Mouse (Mus musculus) heart, embryonic 12.5 days (tissue): Measurements from ENCODE around the gene Mrpl20. TPM values are rescaled to one million over a fixed set of nuclear protein-coding genes. Genes with fewer than 3 reads are reported as not detected.

Experiments used
- ATAC-seq: fragments of 200-750 bp; cut with Nextera tagmentation; 2 replicates; pipeline ENCODE4 v1.8.0; 2017; ENCODE audit warnings: moderate TSS enrichment, moderate library complexity; ENCODE audit not compliant: insufficient number of reproducible peaks, low FRiP score
- H3K27ac ChIP-seq: fragments of 300-500 bp; sonication (generic); 2 replicates; pipeline ENCODE4 v1.5.1; 2016; ENCODE audit warnings: mild to moderate bottlenecking, moderate library complexity; ENCODE audit not compliant: poor library complexity, severe bottlenecking
- H3K27me3 ChIP-seq: fragments of 300-500 bp; sonication (generic); replicated peaks from 2 replicates; pipeline ENCODE4 v1.6.1; 2016; ENCODE audit warnings: mild to moderate bottlenecking, moderate library complexity
- H3K36me3 ChIP-seq: fragments of 300-500 bp; sonication (generic); 2 replicates; pipeline ENCODE4 v1.6.1; 2016; ENCODE audit warnings: mild to moderate bottlenecking, moderate library complexity
- H3K4me1 ChIP-seq: fragments of 300-500 bp; sonication (generic); replicated peaks from 2 replicates; pipeline ENCODE4 v1.6.1; 2016; ENCODE audit warnings: mild to moderate bottlenecking
- H3K4me2 ChIP-seq: fragments of 300-500 bp; sonication (generic); 2 replicates; pipeline ENCODE4 v1.6.1; 2016; ENCODE audit warnings: mild to moderate bottlenecking, moderate library complexity
- H3K4me3 ChIP-seq: fragments of 300-500 bp; sonication (generic); 2 replicates; pipeline ENCODE4 v1.5.1; 2016; ENCODE audit warnings: mild to moderate bottlenecking
- H3K9ac ChIP-seq: fragments of 300-500 bp; sonication (generic); 2 replicates; pipeline ENCODE4 v1.6.1; 2016; ENCODE audit warnings: mild to moderate bottlenecking, moderate library complexity
- H3K9me3 ChIP-seq: fragments of 300-500 bp; sonication (generic); replicated peaks from 2 replicates; pipeline ENCODE4 v1.6.1; 2016; ENCODE audit warnings: mild to moderate bottlenecking, moderate library complexity
- WGBS: fragments of 180-500 bp; shearing (Covaris S2); methylation state at CpG from one replicate; pipeline ENCODE4 v1.1.7; 2016; 5-methylcytosine and 5-hydroxymethylcytosine counted together
- polyA plus RNA-seq: library from polyadenylated mRNA; unstranded; fragments of >200 nt; fragmentation: Nextera tagmentation; extraction: Ambion mirVana; gene quantifications from 2 replicates; pipeline ENCODE4 v1.2.1, GENCODE M21; 2016

Gene Mrpl20
- polyA plus RNA-seq, 1 experiment from 2014 or later: 151 TPM

GRCm38 (mm10) chr4:155843231-155843630 lies 40.6 kb downstream of the Mrpl20 start:
- Histone ChIP-seq H3K4me2 (no peak overlapping the region), H3K4me1 (peaks cover 46% of the 10 kb centered on the region), H3K27me3 (peaks cover 4% of the 10 kb centered on the region; the same call in 1 of the 2 replicates), H3K4me3 (no peak overlapping the region), H3K9me3 (no peaks in the 10 kb centered on the region), H3K36me3 (peaks cover 23% of the 10 kb centered on the region), H3K9ac (no peak overlapping the region), H3K27ac (no peak overlapping the region)
- no peak for ATAC-seq
- 85% methylated on average over 5 of the region's 5 CpGs for WGBS

GRCm38 (mm10) chr4:155846871-155847578 lies 44.3 kb downstream of the Mrpl20 start, which contains the start of gene Dvl1:
Gene Dvl1, plus strand, starts transcription at chr4:155847402.
- Histone ChIP-seq H3K9ac (peak within 1 kb of the TSS; percentile 91), H3K9me3 (no peaks in the 10 kb centered on the region), H3K27ac (peak within 1 kb of the TSS; percentile 27), H3K27me3 (no peaks in the 10 kb centered on the region), H3K4me1 (peaks cover 23% of the 10 kb centered on the region), H3K4me3 (peak within 1 kb of the TSS; percentile 90), H3K4me2 (peak within 1 kb of the TSS; percentile 76), H3K36me3 (peaks cover 18% of the 10 kb centered on the region)
- WGBS: 2% methylated on average over 63 of the region's 65 CpGs
- ATAC-seq: peak; percentile 93

GRCm38 (mm10) chr4:155847591-155848352 lies 45.1 kb downstream of the Mrpl20 start:
- H3K27ac ChIP-seq: peak overlapping the region; percentile 27
- H3K4me3 ChIP-seq: peak overlapping the region; percentile 90
- H3K9ac ChIP-seq: peak overlapping the region; percentile 91
- ATAC-seq: peak; percentile 74
- H3K4me1 ChIP-seq: peaks cover 23% of the 10 kb centered on the region
- H3K4me2 ChIP-seq: peak overlapping the region; percentile 76
- H3K27me3 ChIP-seq: no peaks in the 10 kb centered on the region
- H3K9me3 ChIP-seq: no peaks in the 10 kb centered on the region
- WGBS: 3% methylated on average over 68 of the region's 69 CpGs
- H3K36me3 ChIP-seq: peaks cover 13% of the 10 kb centered on the region

- H3K27me3 ChIP-seq: no peaks in the 10 kb centered on the region
- peaks cover 10% of the 10 kb centered on the region for H3K36me3 ChIP-seq
- no peak for ATAC-seq
- peaks cover 23% of the 10 kb centered on the region for H3K4me1 ChIP-seq
- H3K4me3 ChIP-seq: peak overlapping the region; percentile 90
- H3K9ac ChIP-seq: peak overlapping the region; percentile 91
- H3K9me3 ChIP-seq: no peaks in the 10 kb centered on the region
- H3K4me2 ChIP-seq: peak overlapping the region; percentile 76
- 64% methylated on average over 7 of the region's 7 CpGs for WGBS
- no peak overlapping the region for H3K27ac ChIP-seq
Measured at GRCm38 (mm10) chr4:155848434-155849095, 45.9 kb downstream of the Mrpl20 start.

- Histone ChIP-seq H3K36me3 (peaks cover 9% of the 10 kb centered on the region), H3K9me3 (no peaks in the 10 kb centered on the region), H3K4me3 (no peak overlapping the region), H3K4me2 (no peak overlapping the region), H3K4me1 (peaks cover 23% of the 10 kb centered on the region), H3K27me3 (no peaks in the 10 kb centered on the region), H3K9ac (no peak overlapping the region), H3K27ac (no peak overlapping the region)
- WGBS: 85% methylated on average over 2 of the region's 2 CpGs
- no peak for ATAC-seq
Measured at GRCm38 (mm10) chr4:155849391-155849790, 46.7 kb downstream of the Mrpl20 start.

- Histone ChIP-seq H3K36me3 (peaks cover 14% of the 10 kb centered on the region), H3K27ac (no peak overlapping the region), H3K27me3 (no peaks in the 10 kb centered on the region), H3K9me3 (no peaks in the 10 kb centered on the region), H3K4me2 (no peak overlapping the region), H3K4me1 (peaks cover 23% of the 10 kb centered on the region), H3K4me3 (no peak overlapping the region), H3K9ac (no peak overlapping the region)
- 89% methylated on average over 3 of the region's 3 CpGs for WGBS
- ATAC-seq: no peak
Measured at GRCm38 (mm10) chr4:155849792-155850451, 47.2 kb downstream of the Mrpl20 start.

- H3K27ac ChIP-seq: no peak overlapping the region
- no peak for ATAC-seq
- H3K4me1 ChIP-seq: peaks cover 22% of the 10 kb centered on the region
- H3K9me3 ChIP-seq: no peaks in the 10 kb centered on the region
- no peaks in the 10 kb centered on the region for H3K27me3 ChIP-seq
- H3K4me2 ChIP-seq: no peak overlapping the region
- no peak overlapping the region for H3K4me3 ChIP-seq
- 88% methylated on average over 3 of the region's 3 CpGs for WGBS
- no peak overlapping the region for H3K9ac ChIP-seq
- H3K36me3 ChIP-seq: peaks cover 29% of the 10 kb centered on the region
Measured at GRCm38 (mm10) chr4:155851368-155851767, 48.7 kb downstream of the Mrpl20 start.

GRCm38 (mm10) chr4:155851951-155852411 lies 49.3 kb downstream of the Mrpl20 start:
- Histone ChIP-seq H3K4me1 (peaks cover 17% of the 10 kb centered on the region), H3K27ac (no peak overlapping the region), H3K4me2 (no peak overlapping the region), H3K9ac (no peak overlapping the region), H3K27me3 (no peaks in the 10 kb centered on the region), H3K9me3 (no peaks in the 10 kb centered on the region), H3K36me3 (peaks cover 35% of the 10 kb centered on the region), H3K4me3 (no peak overlapping the region)
- WGBS: 81% methylated on average over 2 of the region's 2 CpGs
- ATAC-seq: no peak

- ATAC-seq: no peak
- peaks cover 49% of the 10 kb centered on the region for H3K36me3 ChIP-seq
- H3K4me1 ChIP-seq: peaks cover 11% of the 10 kb centered on the region
- no peak overlapping the region for H3K27ac ChIP-seq
- H3K9ac ChIP-seq: no peak overlapping the region
- H3K4me3 ChIP-seq: no peak overlapping the region
- H3K27me3 ChIP-seq: no peaks in the 10 kb centered on the region
- 87% methylated on average over 9 of the region's 9 CpGs for WGBS
- H3K4me2 ChIP-seq: no peak overlapping the region
- H3K9me3 ChIP-seq: no peaks in the 10 kb centered on the region
Measured at GRCm38 (mm10) chr4:155853421-155853820, 50.7 kb downstream of the Mrpl20 start.

GRCm38 (mm10) chr4:155854991-155855390 lies 52.3 kb downstream of the Mrpl20 start:
- H3K4me2 ChIP-seq: no peak overlapping the region
- 95% methylated on average over 12 of the region's 12 CpGs for WGBS
- no peak for ATAC-seq
- H3K9me3 ChIP-seq: no peaks in the 10 kb centered on the region
- H3K4me1 ChIP-seq: 0 out of 2 replicates have a peak, but pooled peaks cover 5% of the 10 kb centered on the region
- H3K27ac ChIP-seq: no peak overlapping the region
- H3K9ac ChIP-seq: no peak overlapping the region
- H3K4me3 ChIP-seq: no peak overlapping the region
- peaks cover 60% of the 10 kb centered on the region for H3K36me3 ChIP-seq
- H3K27me3 ChIP-seq: no peaks in the 10 kb centered on the region
